Mouse (Mus musculus): ENCODE measurements around the gene Zfp128. TPM values are rescaled to one million over a fixed set of nuclear protein-coding genes. Genes with fewer than 3 reads are reported as not detected.
A peak's percentile ranks its signal among the peaks of the same experiment; 100 is the strongest.
"Not testable (repeated sequence)": the region's sequence is repeated elsewhere in the genome, so short reads cannot be mapped to it uniquely, and the experiment has no call there.

The Zfp128 gene
- polyA plus RNA-seq, 1 experiment = 1.2 TPM

DNA sequence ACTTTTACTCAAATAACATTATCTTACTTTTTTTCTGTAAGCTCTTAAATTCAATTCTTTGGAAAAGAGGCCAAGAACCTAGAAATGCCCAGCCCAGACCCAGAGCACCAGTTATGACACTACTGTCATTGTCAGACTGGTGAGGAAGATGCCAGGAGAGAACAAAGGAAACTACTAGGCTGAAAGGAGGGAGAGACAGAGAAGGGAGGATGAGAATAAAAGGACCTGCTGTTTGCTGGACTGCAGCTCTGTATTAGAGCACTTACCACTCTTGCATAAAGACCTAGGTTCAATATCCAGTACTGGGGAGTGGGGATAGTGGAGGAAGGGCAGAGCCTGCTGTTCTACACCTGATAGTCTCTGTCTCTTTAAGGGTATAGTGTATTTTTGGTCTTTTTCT lies 941 bp upstream of the Zfp128 start:
- no peak overlapping the region for H3K4me3 ChIP-seq (ENCODE audit: low read depth, low read length)
- TF ChIP-seq CTCF (IDR thresholded peaks at IDR 0.05; ENCODE audit: low read depth, low read length) = no peak
- no peak for TF ChIP-seq POLR2A (IDR thresholded peaks at IDR 0.05; ENCODE audit: insufficient read depth, low read length)
- no peak for TF ChIP-seq EP300 (IDR thresholded peaks at IDR 0.05; ENCODE audit: insufficient read depth, low read depth, low read length)
- no peaks in the 10 kb centered on the region for H3K4me1 ChIP-seq (ENCODE audit: control insufficient read depth, insufficient read depth, low read length)
- no peaks in the 10 kb centered on the region for H3K27me3 ChIP-seq (ENCODE audit: control insufficient read depth, insufficient read depth, low read length, poor library complexity, severe bottlenecking)
- H3K27ac ChIP-seq (ENCODE audit: insufficient read depth, low read length) = no peak overlapping the region
- H3K9me3 ChIP-seq (replicated peaks; ENCODE audit: control insufficient read depth, insufficient read depth, low read length, poor library complexity, severe bottlenecking) = no peaks in the 10 kb centered on the region
- H3K9ac ChIP-seq (ENCODE audit: low read depth, poor library complexity, severe bottlenecking) = no peak overlapping the region
- H3K36me3 ChIP-seq (ENCODE audit: control insufficient read depth, insufficient read depth, low read length, poor library complexity, severe bottlenecking) = no peaks in the 10 kb centered on the region

DNA sequence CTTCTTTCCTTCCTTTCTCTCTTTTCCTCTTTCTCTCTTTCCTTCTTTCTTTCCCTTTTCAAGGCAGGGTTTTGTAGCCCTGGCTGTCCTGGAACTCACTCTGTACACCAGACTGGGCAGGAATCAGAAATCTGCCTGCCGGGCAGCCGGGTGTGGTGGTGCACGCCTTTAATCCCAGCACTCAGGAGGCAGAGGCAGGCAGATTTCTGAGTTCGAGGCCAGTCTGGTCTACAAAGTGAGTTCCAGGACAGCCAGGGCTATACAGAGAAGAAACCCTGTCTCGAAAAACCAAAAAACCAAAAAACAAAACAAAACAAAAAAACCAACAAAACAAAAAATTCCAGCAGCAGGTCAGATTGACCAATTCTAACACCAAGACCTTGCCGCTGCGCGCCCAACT lies 480 bp upstream of the Zfp128 start:
- H3K27me3 ChIP-seq (ENCODE audit: control insufficient read depth, insufficient read depth, low read length, poor library complexity, severe bottlenecking); H3K4me1 ChIP-seq (ENCODE audit: control insufficient read depth, insufficient read depth, low read length); H3K9me3 ChIP-seq (replicated peaks; ENCODE audit: control insufficient read depth, insufficient read depth, low read length, poor library complexity, severe bottlenecking); H3K9ac ChIP-seq (ENCODE audit: low read depth, poor library complexity, severe bottlenecking); H3K27ac ChIP-seq (ENCODE audit: insufficient read depth, low read length); H3K36me3 ChIP-seq (ENCODE audit: control insufficient read depth, insufficient read depth, low read length, poor library complexity, severe bottlenecking): not testable (repeated sequence)
- peak overlapping the region; percentile 57 for H3K4me3 ChIP-seq (ENCODE audit: low read depth, low read length)

DNA sequence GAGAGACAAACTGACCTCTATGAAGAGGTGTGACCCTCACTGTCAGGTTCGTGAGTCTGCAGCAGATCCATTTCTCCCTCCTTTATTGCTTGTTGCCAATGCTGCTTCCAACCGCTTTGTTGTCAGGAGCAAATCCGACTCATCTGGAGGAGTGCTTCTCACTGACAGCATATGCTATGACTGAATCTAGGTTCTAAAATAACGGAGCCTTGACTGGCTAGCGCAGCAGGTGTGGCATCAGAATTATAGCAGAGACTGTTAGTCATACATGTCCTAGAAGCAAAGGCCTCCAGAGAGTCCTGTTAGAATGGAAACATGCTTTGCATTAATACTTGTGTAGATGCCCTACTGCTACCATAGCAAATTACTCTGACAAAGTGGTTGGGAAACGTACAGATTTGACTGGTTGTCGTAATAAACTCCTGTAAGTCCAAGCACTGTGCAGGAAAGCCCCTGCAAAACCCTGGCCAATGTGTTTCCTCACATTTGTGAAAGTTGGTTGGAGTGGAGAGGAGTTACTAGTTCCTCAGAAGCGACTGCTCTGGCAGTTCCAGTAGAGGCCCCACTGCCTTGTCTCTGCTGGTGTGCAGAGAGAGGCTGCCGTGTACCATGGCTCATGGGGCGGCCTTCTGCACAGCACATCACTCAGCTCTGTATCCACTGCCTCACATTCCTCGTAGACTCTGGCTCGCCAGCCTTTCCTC lies 5.7 kb downstream of the Zfp128 start:
- H3K36me3 ChIP-seq (ENCODE audit: control insufficient read depth, insufficient read depth, low read length, poor library complexity, severe bottlenecking) = no peaks in the 10 kb centered on the region
- no peak overlapping the region for H3K4me3 ChIP-seq (ENCODE audit: low read depth, low read length)
- H3K9me3 ChIP-seq (replicated peaks; ENCODE audit: control insufficient read depth, insufficient read depth, low read length, poor library complexity, severe bottlenecking) = no peaks in the 10 kb centered on the region
- no peaks in the 10 kb centered on the region for H3K27me3 ChIP-seq (ENCODE audit: control insufficient read depth, insufficient read depth, low read length, poor library complexity, severe bottlenecking)
- no peak overlapping the region for H3K27ac ChIP-seq (ENCODE audit: insufficient read depth, low read length)
- H3K4me1 ChIP-seq (ENCODE audit: control insufficient read depth, insufficient read depth, low read length) = no peaks in the 10 kb centered on the region
- TF ChIP-seq CTCF (IDR thresholded peaks at IDR 0.05; ENCODE audit: low read depth, low read length) (no peak), EP300 (IDR thresholded peaks at IDR 0.05; ENCODE audit: insufficient read depth, low read depth, low read length) (no peak), POLR2A (IDR thresholded peaks at IDR 0.05; ENCODE audit: insufficient read depth, low read length) (no peak)
- H3K9ac ChIP-seq (ENCODE audit: low read depth, poor library complexity, severe bottlenecking) = no peak overlapping the region

DNA sequence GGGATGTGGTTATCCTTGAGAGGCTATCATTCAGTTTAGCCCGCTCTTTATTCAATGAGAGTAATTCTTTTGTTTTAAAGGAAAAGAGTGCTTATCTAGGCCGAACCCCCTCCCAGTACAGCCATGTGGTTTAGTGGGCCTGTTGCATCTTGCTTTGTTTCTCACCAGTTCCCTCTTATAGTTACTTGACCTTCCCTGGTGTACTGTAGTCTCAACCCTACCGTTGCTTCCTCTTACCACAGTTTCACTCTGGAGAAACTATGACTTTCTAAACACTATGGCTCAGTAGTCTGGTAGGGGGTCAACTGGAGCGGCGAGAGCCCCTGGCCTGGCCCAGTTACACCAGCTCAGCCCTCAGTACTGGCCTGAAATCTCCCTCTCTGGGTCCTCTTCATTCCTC lies 6.6 kb downstream of the Zfp128 start:
- no peak overlapping the region for H3K9ac ChIP-seq (ENCODE audit: low read depth, poor library complexity, severe bottlenecking)
- TF ChIP-seq POLR2A (IDR thresholded peaks at IDR 0.05; ENCODE audit: insufficient read depth, low read length) (no peak), EP300 (IDR thresholded peaks at IDR 0.05; ENCODE audit: insufficient read depth, low read depth, low read length) (no peak), CTCF (IDR thresholded peaks at IDR 0.05; ENCODE audit: low read depth, low read length) (no peak)

DNA sequence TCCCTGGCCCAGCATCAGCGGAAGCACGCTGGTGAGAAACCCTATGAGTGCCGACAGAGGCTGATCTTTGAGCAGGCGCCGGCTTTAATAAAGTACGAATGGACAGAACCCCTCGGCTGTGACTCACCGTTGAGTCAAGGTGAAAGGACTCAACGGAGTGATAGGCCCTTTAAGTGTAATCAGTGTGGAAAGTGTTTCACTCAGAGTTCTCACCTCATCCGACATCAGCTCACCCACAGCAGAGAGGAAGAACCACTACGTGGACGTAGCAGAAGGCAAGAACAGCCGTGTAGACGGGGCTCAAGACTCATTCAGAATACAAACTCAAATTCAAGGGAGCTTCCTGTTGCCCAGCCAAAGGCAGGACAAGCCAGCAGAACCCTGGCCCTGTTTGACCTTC lies 10.0 kb downstream of the Zfp128 start:
- H3K9ac ChIP-seq (ENCODE audit: low read depth, poor library complexity, severe bottlenecking) = no peak overlapping the region
- no peak overlapping the region for H3K4me3 ChIP-seq (ENCODE audit: low read depth, low read length)
- H3K27me3 ChIP-seq (ENCODE audit: control insufficient read depth, insufficient read depth, low read length, poor library complexity, severe bottlenecking) = no peaks in the 10 kb centered on the region
- TF ChIP-seq CTCF (IDR thresholded peaks at IDR 0.05; ENCODE audit: low read depth, low read length) = no peak
- TF ChIP-seq EP300 (IDR thresholded peaks at IDR 0.05; ENCODE audit: insufficient read depth, low read depth, low read length) = no peak
- no peak for TF ChIP-seq POLR2A (IDR thresholded peaks at IDR 0.05; ENCODE audit: insufficient read depth, low read length)
- no peaks in the 10 kb centered on the region for H3K4me1 ChIP-seq (ENCODE audit: control insufficient read depth, insufficient read depth, low read length)
- no peaks in the 10 kb centered on the region for H3K36me3 ChIP-seq (ENCODE audit: control insufficient read depth, insufficient read depth, low read length, poor library complexity, severe bottlenecking)
- no peaks in the 10 kb centered on the region for H3K9me3 ChIP-seq (replicated peaks; ENCODE audit: control insufficient read depth, insufficient read depth, low read length, poor library complexity, severe bottlenecking)
- no peak overlapping the region for H3K27ac ChIP-seq (ENCODE audit: insufficient read depth, low read length)

More for the DNA sequence above, 6.6 kb downstream of the Zfp128 start:
- Histone ChIP-seq H3K27ac (ENCODE audit: insufficient read depth, low read length) (no peak overlapping the region), H3K27me3 (ENCODE audit: control insufficient read depth, insufficient read depth, low read length, poor library complexity, severe bottlenecking) (no peaks in the 10 kb centered on the region), H3K36me3 (ENCODE audit: control insufficient read depth, insufficient read depth, low read length, poor library complexity, severe bottlenecking) (no peaks in the 10 kb centered on the region), H3K4me1 (ENCODE audit: control insufficient read depth, insufficient read depth, low read length) (no peaks in the 10 kb centered on the region), H3K9me3 (replicated peaks; ENCODE audit: control insufficient read depth, insufficient read depth, low read length, poor library complexity, severe bottlenecking) (no peaks in the 10 kb centered on the region), H3K4me3 (ENCODE audit: low read depth, low read length) (no peak overlapping the region)

DNA sequence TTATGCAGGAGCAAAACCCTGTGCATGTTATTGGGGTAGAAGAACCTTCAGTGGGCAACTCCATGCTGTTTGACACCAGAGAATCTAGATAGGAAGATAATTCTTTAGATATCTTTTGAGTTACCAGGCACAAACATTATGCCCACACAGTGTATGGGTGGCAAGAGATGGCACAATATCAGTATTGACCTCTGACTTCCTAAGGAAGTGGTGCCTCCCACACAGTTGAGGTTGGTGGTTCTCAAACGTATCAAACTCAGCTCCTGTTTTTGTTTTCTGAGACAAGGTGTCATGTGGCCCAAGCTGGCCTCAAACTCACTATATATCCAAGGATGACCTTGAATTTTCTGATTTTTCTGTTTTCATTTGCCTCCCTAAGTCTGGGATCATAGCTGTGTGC lies 10.4 kb downstream of the Zfp128 start:
- Histone ChIP-seq H3K9me3 (replicated peaks; ENCODE audit: control insufficient read depth, insufficient read depth, low read length, poor library complexity, severe bottlenecking) (no peaks in the 10 kb centered on the region), H3K4me3 (ENCODE audit: low read depth, low read length) (no peak overlapping the region), H3K27me3 (ENCODE audit: control insufficient read depth, insufficient read depth, low read length, poor library complexity, severe bottlenecking) (no peaks in the 10 kb centered on the region), H3K4me1 (ENCODE audit: control insufficient read depth, insufficient read depth, low read length) (no peaks in the 10 kb centered on the region), H3K27ac (ENCODE audit: insufficient read depth, low read length) (no peak overlapping the region), H3K36me3 (ENCODE audit: control insufficient read depth, insufficient read depth, low read length, poor library complexity, severe bottlenecking) (no peaks in the 10 kb centered on the region), H3K9ac (ENCODE audit: low read depth, poor library complexity, severe bottlenecking) (no peak overlapping the region)
- TF ChIP-seq POLR2A (IDR thresholded peaks at IDR 0.05; ENCODE audit: insufficient read depth, low read length) (no peak), EP300 (IDR thresholded peaks at IDR 0.05; ENCODE audit: insufficient read depth, low read depth, low read length) (no peak), CTCF (IDR thresholded peaks at IDR 0.05; ENCODE audit: low read depth, low read length) (no peak)

Measured in ES-Bruce4 (cell line).